In genomic region chr7:112595226-112595850, GRCm38 (mm10) we compare ENCODE assay signal across 11 mouse cellular contexts.
A peak's percentile ranks its signal among the peaks of the same experiment; 100 is the strongest.
DNase-seq lines count a peak whose midpoint lies in the region; ATAC-seq and TF ChIP-seq lines count a peak whose summit lies in the region.
"Had no signal": no experiment of that assay in that cellular context is flagged by ENCODE, and none has a peak within 500 bp of the region (broad histone marks: within the 10 kb centered on the region; RNA-seq: fewer than 3 reads in every experiment).

No protein-coding gene starts in this region.

- no peaks in the 10 kb centered on the region for H3K36me3 ChIP-seq in forebrain, embryonic 10.5 days (replicated peaks)
- no peaks in the 10 kb centered on the region for H3K36me3 ChIP-seq in forebrain, postnatal 0 days (ENCODE audit: insufficient read depth)
- H3K36me3 ChIP-seq in stomach, postnatal 0 days (ENCODE audit: control insufficient read depth, insufficient read depth, low read length), result no peaks in the 10 kb centered on the region

- H3K4me1 ChIP-seq in forebrain, embryonic 10.5 days, result peaks cover 28% of the 10 kb centered on the region
- H3K4me1 ChIP-seq in forebrain, postnatal 0 days (ENCODE audit: insufficient read depth), result no peaks in the 10 kb centered on the region
- no peaks in the 10 kb centered on the region; the same call in 1 of the 2 replicates for H3K4me1 ChIP-seq in stomach, postnatal 0 days (replicated peaks; ENCODE audit: control insufficient read depth, insufficient read depth)

- no peak overlapping the region for H3K4me2 ChIP-seq in forebrain, postnatal 0 days (ENCODE audit: low read depth)
- no peak overlapping the region for H3K4me2 ChIP-seq in stomach, postnatal 0 days (replicated peaks; ENCODE audit: low read depth)

- 79% methylated on average over 6 of the region's 6 CpGs for WGBS in forebrain, embryonic 10.5 days
- WGBS in forebrain, postnatal 0 days, result 79% methylated on average over 6 of the region's 6 CpGs
- 51% methylated on average over 6 of the region's 6 CpGs for WGBS in stomach, postnatal 0 days

- DNase-seq in forebrain, embryonic 10.5 days (ENCODE audit: extremely low spot score, low spot score), result no peak
- no peak for DNase-seq in forebrain, postnatal 0 days
- DNase-seq in ovary, postnatal 36 days (ENCODE audit: low spot score), result peak; percentile 15
- no peak for DNase-seq in ovary, adult 18-20 months (ENCODE audit: low spot score)
- DNase-seq in kidney, postnatal 25 days, result peak; percentile 35 to 54
- no peak for DNase-seq in stomach, postnatal 0 days (ENCODE audit: low spot score)
- no peak for DNase-seq in right cerebral cortex, adult 18-20 months
- DNase-seq in right cerebral cortex, postnatal 36 days (ENCODE audit: low spot score in 2 of 2), result no peak
- DNase-seq: B cell, adult 2 months had no signal

- H3K9ac ChIP-seq in forebrain, postnatal 0 days, result no peak overlapping the region
- H3K9ac ChIP-seq in stomach, postnatal 0 days (ENCODE audit: low read length), result no peak overlapping the region

- no peaks in the 10 kb centered on the region for H3K9me3 ChIP-seq in forebrain, embryonic 10.5 days
- no peaks in the 10 kb centered on the region for H3K9me3 ChIP-seq in forebrain, postnatal 0 days (ENCODE audit: low read length)
- H3K9me3 ChIP-seq in stomach, postnatal 0 days (ENCODE audit: control insufficient read depth, low read length), result no peaks in the 10 kb centered on the region

- no peak overlapping the region for H3K4me3 ChIP-seq in forebrain, embryonic 10.5 days
- H3K4me3 ChIP-seq in forebrain, postnatal 0 days (ENCODE audit: low read depth, low read length), result no peak overlapping the region
- no peak overlapping the region for H3K4me3 ChIP-seq in stomach, postnatal 0 days (ENCODE audit: low read depth, low read length)
- H3K4me3 ChIP-seq: erythroblast, embryonic 14.5 days had no signal

- H3K27me3 ChIP-seq in forebrain, embryonic 10.5 days (ENCODE audit: poor library complexity, severe bottlenecking), result no peaks in the 10 kb centered on the region
- no peaks in the 10 kb centered on the region for H3K27me3 ChIP-seq in forebrain, postnatal 0 days (ENCODE audit: insufficient read depth, low read length)
- H3K27me3 ChIP-seq in stomach, postnatal 0 days (ENCODE audit: control insufficient read depth, insufficient read depth, low read length), result no peaks in the 10 kb centered on the region

- ATAC-seq in forebrain, postnatal 0 days, result no peak
- ATAC-seq in stomach, postnatal 0 days (ENCODE audit: low FRiP score, low TSS enrichment), result 0 out of 2 replicates have a peak, but pooled peaks have one; percentile 24

- peak overlapping the region; percentile 46; the same call in 1 of the 2 replicates for H3K27ac ChIP-seq in forebrain, embryonic 10.5 days
- no peak overlapping the region for H3K27ac ChIP-seq in forebrain, postnatal 0 days (ENCODE audit: low read depth, low read length)
- 0 out of 2 replicates have a peak overlapping the region, but pooled peaks have one; percentile 30 for H3K27ac ChIP-seq in stomach, postnatal 0 days (replicated peaks)
- H3K27ac ChIP-seq: macrophage had no signal

- TF ChIP-seq EP300 in stomach, postnatal 0 days (optimal IDR thresholded peaks at IDR 0.05), result no peak

- TF ChIP-seq CTCF in forebrain, postnatal 0 days (IDR thresholded peaks at IDR 0.05; ENCODE audit: low read depth), result no peak
- no peak for TF ChIP-seq CTCF in stomach, postnatal 0 days (IDR thresholded peaks at IDR 0.05; ENCODE audit: low read depth)

Comparison
In these comparisons a context has a peak if more than half of its experiments do, and no peak if none do; other contexts are left out.
1. DNase-seq: peak in ovary, postnatal 36 days (single experiment) and kidney, postnatal 25 days (2 of 2); none in forebrain, embryonic 10.5 days (single experiment), forebrain, postnatal 0 days (single experiment), ovary, adult 18-20 months (single experiment), stomach, postnatal 0 days (single experiment), right cerebral cortex, adult 18-20 months (single experiment) and right cerebral cortex, postnatal 36 days (0 of 2).